Mouse (Mus musculus) lung, postnatal 25 days (tissue): ENCODE measurements around the gene Vmn1r129.
"Not testable (repeated sequence)": the region's sequence is repeated elsewhere in the genome, so short reads cannot be mapped to it uniquely, and the experiment has no call there.

Source experiments
- DNase-seq: peaks from one replicate; pipeline ENCODE4 v3.0.0; 2022; ENCODE audit warnings: low spot score

The Vmn1r129 gene

GRCm38 (mm10) chr7:21361191-21361590, at the start of gene Vmn1r129:
TSS of gene Vmn1r129 (minus strand) at chr7:21361291.
- DNase-seq, result not testable (repeated sequence)

- not testable (repeated sequence) for DNase-seq
Observed at GRCm38 (mm10) chr7:21349073-21349472, 12.0 kb downstream of the Vmn1r129 start, which contains the start of gene Vmn1r128. TSS of gene Vmn1r128 (plus strand) at chr7:21349373.

GRCm38 (mm10) chr7:21319761-21320160, 41.3 kb downstream of the Vmn1r129 start, which contains the start of gene Vmn1r127:
TSS of gene Vmn1r127 (minus strand) at chr7:21319861.
- not testable (repeated sequence) for DNase-seq
